Mouse (Mus musculus) liver, postnatal 0 days (tissue): ENCODE data around the gene Shisa2. TPM values are rescaled to one million over a fixed set of nuclear protein-coding genes. Genes with fewer than 3 reads are reported as not detected.

Experiments used
- ATAC-seq: fragments of 200-750 bp; cut with Nextera tagmentation; 2 replicates; pipeline ENCODE4 v1.8.0; 2017; ENCODE audit warnings: mild to moderate bottlenecking, moderate library complexity
- DNase-seq: peaks from one replicate; pipeline ENCODE4 v3.0.0-alpha.2; 2016
- H3K27ac ChIP-seq: fragments of 300-500 bp; sonication (generic); 2 replicates; pipeline ENCODE4 v1.5.1; 2014; ENCODE audit warnings: antibody characterized with exemption, moderate library complexity, mild to moderate bottlenecking, low read depth
- H3K27me3 ChIP-seq: fragments of 300-500 bp; sonication (generic); 2 replicates; pipeline ENCODE4 v1.6.1; 2014; ENCODE audit warnings: low read length, control low read depth, mixed read lengths; ENCODE audit not compliant: insufficient read depth
- H3K36me3 ChIP-seq: fragments of 300-500 bp; sonication (generic); replicated peaks from 2 replicates; pipeline ENCODE4 v1.6.1; 2014; ENCODE audit warnings: mild to moderate bottlenecking, control low read depth, low read length, moderate library complexity, mixed read lengths; ENCODE audit not compliant: insufficient read depth
- H3K4me1 ChIP-seq: fragments of 300-500 bp; sonication (generic); 2 replicates; pipeline ENCODE4 v1.6.1; 2014; ENCODE audit warnings: antibody characterized with exemption, mild to moderate bottlenecking, control low read depth; ENCODE audit not compliant: insufficient read depth
- H3K4me2 ChIP-seq: fragments of 300-500 bp; sonication (generic); 2 replicates; pipeline ENCODE4 v1.6.1; 2014; ENCODE audit warnings: low read depth, mild to moderate bottlenecking, low read length, moderate library complexity, mixed read lengths
- H3K4me3 ChIP-seq: fragments of 300-500 bp; sonication (generic); 2 replicates; pipeline ENCODE4 v1.5.1; 2014; ENCODE audit warnings: low read depth, low read length
- H3K9ac ChIP-seq: fragments of 300-500 bp; sonication (generic); replicated peaks from 2 replicates; pipeline ENCODE4 v1.6.1; 2014; ENCODE audit warnings: mild to moderate bottlenecking, moderate library complexity
- H3K9me3 ChIP-seq: fragments of 300-500 bp; sonication (generic); 2 replicates; pipeline ENCODE4 v1.6.1; 2016; ENCODE audit warnings: mild to moderate bottlenecking, control low read depth, low read length, mixed read lengths
- CTCF ChIP-seq: sonication (generic); IDR thresholded peaks from 2 replicates; pipeline ENCODE4 v1.5.1; 2016; ENCODE audit warnings: antibody characterized with exemption, low read depth
- EP300 ChIP-seq: IDR thresholded peaks from 2 replicates; pipeline ENCODE4 v1.6.1; 2016; ENCODE audit warnings: antibody characterized with exemption, low read depth, mild to moderate bottlenecking
- WGBS: fragments of 180-500 bp; shearing (Covaris S2); extraction: QIAGEN DNeasy Blood & Tissue Kit; methylation state at CpG from one replicate; pipeline ENCODE4 v1.1.7; 2014; ENCODE audit not compliant: insufficient replicate concordance; 5-methylcytosine and 5-hydroxymethylcytosine counted together
- polyA plus RNA-seq: library from polyadenylated mRNA; unstranded; fragments of >200 nt; fragmentation: Nextera tagmentation; extraction: Ambion mirVana; gene quantifications from 2 replicates; pipeline ENCODE4 v1.2.1, GENCODE M21; 2015

The Shisa2 gene
- polyA plus RNA-seq, 1 experiment from 2014 or later = 0.26 TPM

DNA sequence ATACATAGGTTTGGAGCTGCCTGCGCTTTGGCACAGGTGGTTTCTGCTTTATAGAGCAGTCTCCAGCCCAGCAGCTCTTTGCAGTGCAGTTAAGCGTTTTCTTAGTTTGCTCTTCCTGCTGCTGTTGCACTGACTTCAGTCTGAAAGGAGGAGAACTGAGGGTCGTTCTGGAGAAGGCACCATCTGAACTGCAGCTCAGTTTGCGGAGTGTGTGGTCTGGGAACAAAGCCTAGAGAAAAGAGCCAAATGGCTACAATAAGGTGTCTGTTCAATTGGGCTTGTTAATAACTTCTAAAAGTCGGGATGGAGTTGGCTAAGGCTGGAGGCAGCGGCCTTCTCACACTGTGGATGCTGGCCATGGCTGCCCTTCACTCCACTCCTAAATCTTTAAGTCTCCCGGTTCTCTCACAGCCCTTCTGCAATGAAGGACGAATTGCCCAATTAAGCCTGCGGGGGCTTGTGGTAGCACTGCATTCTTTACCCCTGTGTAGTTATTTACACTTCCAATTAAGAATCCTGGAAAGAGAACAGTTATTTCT lies 2.1 kb downstream of the Shisa2 start:
- DNase-seq = no peak
- H3K36me3 ChIP-seq = no peaks in the 10 kb centered on the region
- no peak overlapping the region for H3K27ac ChIP-seq
- TF ChIP-seq EP300 (no peak), CTCF (no peak)
- 57% methylated on average over 9 of the region's 9 CpGs for WGBS
- H3K4me3 ChIP-seq = no peak overlapping the region
- peaks cover 32% of the 10 kb centered on the region for H3K27me3 ChIP-seq
- no peak for ATAC-seq
- H3K4me1 ChIP-seq = peaks cover 12% of the 10 kb centered on the region
- no peaks in the 10 kb centered on the region for H3K9me3 ChIP-seq
- no peak overlapping the region for H3K4me2 ChIP-seq
- H3K9ac ChIP-seq = no peak overlapping the region

DNA sequence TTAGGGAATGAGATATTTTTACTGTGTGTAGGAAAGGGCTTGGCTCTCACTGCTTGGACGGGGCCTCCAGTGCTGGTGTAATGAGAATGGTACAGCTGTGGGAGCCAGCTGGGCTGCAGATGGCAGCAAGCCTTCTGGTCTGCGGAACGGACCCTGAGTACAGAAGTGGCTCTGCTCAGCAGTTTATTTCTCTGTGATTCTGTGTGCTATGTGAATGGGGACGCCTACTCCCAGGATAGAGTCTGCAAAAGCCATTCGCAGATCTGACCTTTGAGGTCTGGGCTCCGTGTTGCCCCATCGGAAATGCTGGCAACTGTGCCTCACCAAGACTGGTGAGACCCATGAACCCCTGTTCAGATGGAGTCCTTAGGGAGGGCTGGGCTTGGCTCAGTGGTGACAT lies 2.7 kb downstream of the Shisa2 start:
- H3K4me3 ChIP-seq = no peak overlapping the region

DNA sequence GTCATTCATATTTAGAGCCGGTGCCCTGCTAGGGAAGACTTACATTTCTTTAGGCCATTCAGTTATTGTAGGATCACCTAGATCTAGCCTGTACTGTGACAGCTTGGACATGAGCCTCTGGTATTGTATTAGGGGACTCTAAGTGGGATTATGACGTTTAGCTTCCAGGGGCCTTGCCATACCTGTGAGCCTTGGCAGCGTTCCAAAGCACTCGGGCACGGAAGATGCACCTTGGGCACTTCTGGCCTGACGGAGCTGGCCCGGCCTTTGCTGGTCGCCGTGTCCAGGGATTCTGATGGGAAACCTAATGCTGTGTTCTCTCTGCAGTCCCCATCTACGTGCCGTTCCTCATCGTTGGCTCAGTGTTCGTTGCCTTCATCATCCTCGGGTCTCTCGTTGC lies 4.2 kb downstream of the Shisa2 start:
- Histone ChIP-seq H3K4me1 (peaks cover 12% of the 10 kb centered on the region), H3K27ac (no peak overlapping the region), H3K27me3 (peaks cover 27% of the 10 kb centered on the region), H3K9me3 (no peaks in the 10 kb centered on the region), H3K36me3 (no peaks in the 10 kb centered on the region), H3K9ac (no peak overlapping the region), H3K4me2 (no peak overlapping the region), H3K4me3 (no peak overlapping the region)
- TF ChIP-seq EP300 = no peak
- no peak for TF ChIP-seq CTCF
- ATAC-seq = no peak
- WGBS = 91% methylated on average over 15 of the region's 15 CpGs
- DNase-seq = no peak

More for the DNA sequence above, 2.7 kb downstream of the Shisa2 start:
- TF ChIP-seq EP300 (no peak), CTCF (no peak)
- 66% methylated on average over 7 of the region's 7 CpGs for WGBS
- Histone ChIP-seq H3K36me3 (no peaks in the 10 kb centered on the region), H3K27me3 (peaks cover 32% of the 10 kb centered on the region), H3K27ac (no peak overlapping the region), H3K4me1 (peaks cover 12% of the 10 kb centered on the region), H3K4me2 (no peak overlapping the region), H3K9me3 (no peaks in the 10 kb centered on the region), H3K9ac (no peak overlapping the region)
- DNase-seq (no peak), ATAC-seq (no peak)

DNA sequence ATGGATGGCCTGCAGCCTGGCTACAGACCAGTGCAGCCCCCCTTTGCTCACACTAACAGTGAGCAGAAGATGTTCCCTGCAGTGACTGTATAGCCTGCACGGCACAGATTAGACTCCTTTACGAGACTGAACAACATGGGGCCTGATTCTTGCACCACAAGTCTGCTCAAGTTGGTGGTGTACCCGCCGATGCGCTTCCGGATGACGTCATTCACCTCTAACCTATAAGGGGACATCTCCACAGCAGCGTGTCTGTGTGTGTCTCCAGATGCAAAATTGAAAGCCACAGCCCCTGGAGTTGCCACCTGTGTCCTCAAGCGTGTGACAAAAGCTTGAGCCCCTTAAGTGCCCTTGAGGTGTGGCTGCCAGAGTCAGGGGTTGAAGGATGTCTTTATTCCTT lies 5.0 kb downstream of the Shisa2 start:
- TF ChIP-seq EP300 = no peak
- TF ChIP-seq CTCF = no peak
- 87% methylated on average over 9 of the region's 9 CpGs for WGBS

DNA sequence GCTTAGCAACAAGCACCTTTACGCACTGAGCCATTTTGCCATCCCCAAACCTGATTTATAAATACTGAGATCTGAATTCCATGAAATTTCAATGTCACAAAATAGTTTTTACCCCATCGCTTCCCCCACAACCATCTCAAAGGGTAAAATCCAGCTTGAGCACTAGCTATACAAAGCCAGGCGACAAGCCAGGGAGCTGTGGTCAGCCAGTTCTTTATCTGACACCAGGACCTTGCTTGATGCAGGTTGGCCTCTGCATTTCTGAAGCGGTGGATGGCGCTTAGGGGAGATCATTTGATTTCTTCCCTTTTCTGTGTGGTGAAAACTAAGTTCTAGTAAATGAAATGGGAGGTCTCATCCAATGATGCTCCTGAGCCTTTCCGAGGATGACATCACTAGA lies 7.0 kb downstream of the Shisa2 start:
- no peak overlapping the region for H3K27ac ChIP-seq

More for the DNA sequence above, 5.0 kb downstream of the Shisa2 start:
- no peak for DNase-seq
- H3K9me3 ChIP-seq = no peaks in the 10 kb centered on the region
- peaks cover 19% of the 10 kb centered on the region for H3K27me3 ChIP-seq
- no peak for ATAC-seq
- no peak overlapping the region for H3K4me3 ChIP-seq
- H3K36me3 ChIP-seq = no peaks in the 10 kb centered on the region
- H3K4me2 ChIP-seq = no peak overlapping the region
- no peak overlapping the region for H3K9ac ChIP-seq
- no peak overlapping the region for H3K27ac ChIP-seq
- peaks cover 11% of the 10 kb centered on the region for H3K4me1 ChIP-seq

DNA sequence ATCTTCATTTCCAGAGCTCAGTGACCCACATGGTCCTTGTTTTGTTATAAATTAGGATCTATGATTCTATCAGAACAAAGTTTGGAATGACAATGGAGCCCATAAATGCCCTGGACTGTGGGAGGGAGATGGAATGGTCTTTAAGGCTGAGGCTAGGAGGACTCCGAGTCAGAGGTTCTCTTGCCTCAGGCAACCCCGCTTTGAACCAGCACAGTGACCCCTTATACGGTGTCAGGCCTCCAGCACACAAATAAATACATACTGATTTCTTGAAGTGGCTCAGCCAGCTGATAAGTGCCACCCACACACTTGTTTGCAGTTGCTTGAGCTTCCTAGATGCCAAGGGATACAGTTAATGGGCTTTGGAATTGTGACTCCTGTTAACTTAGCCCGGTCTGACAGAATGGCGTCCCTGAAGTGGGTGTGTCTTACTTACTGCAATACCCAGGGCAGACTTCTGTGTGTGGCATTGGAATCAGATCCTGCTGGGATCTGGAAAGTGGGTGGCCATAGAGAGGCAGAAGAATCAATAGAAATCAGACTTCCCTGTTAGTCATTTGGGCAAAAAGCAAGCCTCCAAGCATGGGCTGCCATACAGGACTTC lies 8.3 kb downstream of the Shisa2 start:
- Histone ChIP-seq H3K9ac (no peak overlapping the region), H3K9me3 (no peaks in the 10 kb centered on the region), H3K4me2 (no peak overlapping the region), H3K4me1 (no peaks in the 10 kb centered on the region), H3K27me3 (no peaks in the 10 kb centered on the region), H3K36me3 (no peaks in the 10 kb centered on the region), H3K4me3 (no peak overlapping the region), H3K27ac (no peak overlapping the region)
- TF ChIP-seq CTCF = no peak
- no peak for TF ChIP-seq EP300
- DNase-seq = no peak
- ATAC-seq = no peak
- WGBS = 80% methylated on average over 5 of the region's 5 CpGs

More for the DNA sequence above, 7.0 kb downstream of the Shisa2 start:
- no peak for DNase-seq
- 73% methylated on average over 6 of the region's 6 CpGs for WGBS
- Histone ChIP-seq H3K9me3 (no peaks in the 10 kb centered on the region), H3K4me2 (no peak overlapping the region), H3K27me3 (peaks cover 3% of the 10 kb centered on the region; the same call in 1 of the 2 replicates), H3K9ac (no peak overlapping the region), H3K4me1 (no peaks in the 10 kb centered on the region), H3K36me3 (no peaks in the 10 kb centered on the region), H3K4me3 (no peak overlapping the region)
- ATAC-seq = no peak
- TF ChIP-seq CTCF = no peak
- TF ChIP-seq EP300 = no peak
